Mouse (Mus musculus): ENCODE data around the gene Pramel1. TPM values are rescaled to one million over a fixed set of nuclear protein-coding genes. Genes with fewer than 3 reads are reported as not detected.
"Not testable (repeated sequence)": the region's sequence is repeated elsewhere in the genome, so short reads cannot be mapped to it uniquely, and the experiment has no call there.

The Pramel1 gene
- polyA plus RNA-seq (2014; fragmentation: Nextera tagmentation; extraction: Ambion mirVana), result not detected in 2 replicates

GRCm38 (mm10) chr4:143394181-143394580 is at the start of gene Pramel1:
Gene Pramel1, plus strand, starts transcription at chr4:143394428.
- Histone ChIP-seq H3K9ac (replicated peaks; ENCODE audit: low read depth, low read length) (no peak within 1 kb of the TSS), H3K9me3 (ENCODE audit: control insufficient read depth, low read length) (no peaks in the 10 kb centered on the region), H3K4me1 (ENCODE audit: control insufficient read depth, insufficient read depth, low read length) (no peaks in the 10 kb centered on the region), H3K36me3 (ENCODE audit: control insufficient read depth, insufficient read depth, low read length) (no peaks in the 10 kb centered on the region), H3K27ac (ENCODE audit: low read depth, low read length) (no peak within 1 kb of the TSS), H3K4me3 (ENCODE audit: low read depth, low read length) (no peak within 1 kb of the TSS), H3K27me3 (ENCODE audit: control insufficient read depth, insufficient read depth, low read length) (no peaks in the 10 kb centered on the region), H3K4me2 (ENCODE audit: low read depth, low read length) (no peak within 1 kb of the TSS)
- ATAC-seq (ENCODE audit: low read depth), result no peak
- WGBS, result 80% methylated on average over 26 of the region's 26 CpGs

GRCm38 (mm10) chr4:143345491-143345890 is 48.7 kb upstream of the Pramel1 start:
- H3K27ac ChIP-seq (ENCODE audit: low read depth, low read length); H3K4me2 ChIP-seq (ENCODE audit: low read depth, low read length); H3K9me3 ChIP-seq (ENCODE audit: control insufficient read depth, low read length); H3K36me3 ChIP-seq (ENCODE audit: control insufficient read depth, insufficient read depth, low read length); ATAC-seq (ENCODE audit: low read depth); H3K4me3 ChIP-seq (ENCODE audit: low read depth, low read length); H3K9ac ChIP-seq (replicated peaks; ENCODE audit: low read depth, low read length): not testable (repeated sequence)
- peaks cover 12% of the 10 kb centered on the region; the same call in 1 of the 2 replicates for H3K4me1 ChIP-seq (ENCODE audit: control insufficient read depth, insufficient read depth, low read length)
- H3K27me3 ChIP-seq (ENCODE audit: control insufficient read depth, insufficient read depth, low read length), result peaks cover 22% of the 10 kb centered on the region
- 93% methylated on average over 5 of the region's 5 CpGs for WGBS

- Histone ChIP-seq H3K9ac (replicated peaks; ENCODE audit: low read depth, low read length) (no peak overlapping the region), H3K4me2 (ENCODE audit: low read depth, low read length) (no peak overlapping the region), H3K27me3 (ENCODE audit: control insufficient read depth, insufficient read depth, low read length) (peaks cover 34% of the 10 kb centered on the region), H3K4me3 (ENCODE audit: low read depth, low read length) (no peak overlapping the region), H3K9me3 (ENCODE audit: control insufficient read depth, low read length) (no peaks in the 10 kb centered on the region), H3K4me1 (ENCODE audit: control insufficient read depth, insufficient read depth, low read length) (peaks cover 12% of the 10 kb centered on the region; the same call in 1 of the 2 replicates), H3K27ac (ENCODE audit: low read depth, low read length) (no peak overlapping the region), H3K36me3 (ENCODE audit: control insufficient read depth, insufficient read depth, low read length) (no peaks in the 10 kb centered on the region)
- 38% methylated on average over 5 of the region's 5 CpGs for WGBS
- no peak for ATAC-seq (ENCODE audit: low read depth)
Measured at GRCm38 (mm10) chr4:143348678-143349077, 45.5 kb upstream of the Pramel1 start.

- Histone ChIP-seq H3K27me3 (ENCODE audit: control insufficient read depth, insufficient read depth, low read length) (peaks cover 34% of the 10 kb centered on the region), H3K36me3 (ENCODE audit: control insufficient read depth, insufficient read depth, low read length) (no peaks in the 10 kb centered on the region), H3K4me3 (ENCODE audit: low read depth, low read length) (peak within 1 kb of the TSS; percentile 50), H3K9ac (replicated peaks; ENCODE audit: low read depth, low read length) (peak within 1 kb of the TSS; percentile 54), H3K27ac (ENCODE audit: low read depth, low read length) (no peak within 1 kb of the TSS), H3K4me1 (ENCODE audit: control insufficient read depth, insufficient read depth, low read length) (peaks cover 12% of the 10 kb centered on the region; the same call in 1 of the 2 replicates), H3K4me2 (ENCODE audit: low read depth, low read length) (peak within 1 kb of the TSS; percentile 99), H3K9me3 (ENCODE audit: control insufficient read depth, low read length) (no peaks in the 10 kb centered on the region)
- ATAC-seq (ENCODE audit: low read depth), result peak; percentile 62
- under 1% methylated on average over 19 of the region's 19 CpGs for WGBS
Measured at GRCm38 (mm10) chr4:143349484-143349906, 44.7 kb upstream of the Pramel1 start, which contains the start of gene Lrrc38. Gene Lrrc38, plus strand, starts transcription at chr4:143349757.

GRCm38 (mm10) chr4:143350047-143351015 is 43.9 kb upstream of the Pramel1 start:
- ATAC-seq (ENCODE audit: low read depth), result peak; percentile 64
- Histone ChIP-seq H3K9ac (replicated peaks; ENCODE audit: low read depth, low read length) (peak overlapping the region; percentile 54), H3K4me2 (ENCODE audit: low read depth, low read length) (peak overlapping the region; percentile 99), H3K27ac (ENCODE audit: low read depth, low read length) (no peak overlapping the region), H3K9me3 (ENCODE audit: control insufficient read depth, low read length) (no peaks in the 10 kb centered on the region), H3K27me3 (ENCODE audit: control insufficient read depth, insufficient read depth, low read length) (peaks cover 34% of the 10 kb centered on the region), H3K4me3 (ENCODE audit: low read depth, low read length) (peak overlapping the region; percentile 50), H3K36me3 (ENCODE audit: control insufficient read depth, insufficient read depth, low read length) (no peaks in the 10 kb centered on the region), H3K4me1 (ENCODE audit: control insufficient read depth, insufficient read depth, low read length) (peaks cover 12% of the 10 kb centered on the region; the same call in 1 of the 2 replicates)
- 3% methylated on average over 72 of the region's 72 CpGs for WGBS

- Histone ChIP-seq H3K4me1 (ENCODE audit: control insufficient read depth, insufficient read depth, low read length) (peaks cover 12% of the 10 kb centered on the region; the same call in 1 of the 2 replicates), H3K9me3 (ENCODE audit: control insufficient read depth, low read length) (no peaks in the 10 kb centered on the region), H3K9ac (replicated peaks; ENCODE audit: low read depth, low read length) (no peak overlapping the region), H3K36me3 (ENCODE audit: control insufficient read depth, insufficient read depth, low read length) (no peaks in the 10 kb centered on the region), H3K4me3 (ENCODE audit: low read depth, low read length) (no peak overlapping the region), H3K27me3 (ENCODE audit: control insufficient read depth, insufficient read depth, low read length) (peaks cover 34% of the 10 kb centered on the region), H3K27ac (ENCODE audit: low read depth, low read length) (no peak overlapping the region), H3K4me2 (ENCODE audit: low read depth, low read length) (no peak overlapping the region)
- WGBS, result 76% methylated on average over 4 of the region's 4 CpGs
- no peak for ATAC-seq (ENCODE audit: low read depth)
Measured at GRCm38 (mm10) chr4:143352301-143352700, 41.9 kb upstream of the Pramel1 start.

- ATAC-seq (ENCODE audit: low read depth), result no peak
- no peaks in the 10 kb centered on the region for H3K4me1 ChIP-seq (ENCODE audit: control insufficient read depth, insufficient read depth, low read length)
- H3K4me2 ChIP-seq (ENCODE audit: low read depth, low read length), result no peak overlapping the region
- no peaks in the 10 kb centered on the region for H3K9me3 ChIP-seq (ENCODE audit: control insufficient read depth, low read length)
- H3K9ac ChIP-seq (replicated peaks; ENCODE audit: low read depth, low read length), result no peak overlapping the region
- no peaks in the 10 kb centered on the region for H3K27me3 ChIP-seq (ENCODE audit: control insufficient read depth, insufficient read depth, low read length)
- no peak overlapping the region for H3K4me3 ChIP-seq (ENCODE audit: low read depth, low read length)
- 44% methylated on average over 10 of the region's 10 CpGs for WGBS
- no peak overlapping the region for H3K27ac ChIP-seq (ENCODE audit: low read depth, low read length)
- H3K36me3 ChIP-seq (ENCODE audit: control insufficient read depth, insufficient read depth, low read length), result no peaks in the 10 kb centered on the region
Measured at GRCm38 (mm10) chr4:143361520-143361919, 32.7 kb upstream of the Pramel1 start.

GRCm38 (mm10) chr4:143366415-143367041 is 27.7 kb upstream of the Pramel1 start:
- ATAC-seq (ENCODE audit: low read depth), result no peak
- no peaks in the 10 kb centered on the region for H3K27me3 ChIP-seq (ENCODE audit: control insufficient read depth, insufficient read depth, low read length)
- H3K36me3 ChIP-seq (ENCODE audit: control insufficient read depth, insufficient read depth, low read length), result no peaks in the 10 kb centered on the region
- H3K4me1 ChIP-seq (ENCODE audit: control insufficient read depth, insufficient read depth, low read length), result no peaks in the 10 kb centered on the region
- H3K4me2 ChIP-seq (ENCODE audit: low read depth, low read length), result no peak overlapping the region
- H3K9ac ChIP-seq (replicated peaks; ENCODE audit: low read depth, low read length), result no peak overlapping the region
- H3K9me3 ChIP-seq (ENCODE audit: control insufficient read depth, low read length), result no peaks in the 10 kb centered on the region
- H3K4me3 ChIP-seq (ENCODE audit: low read depth, low read length), result no peak overlapping the region
- WGBS, result 29% methylated on average over 15 of the region's 15 CpGs
- no peak overlapping the region for H3K27ac ChIP-seq (ENCODE audit: low read depth, low read length)
